Mouse (Mus musculus) liver, adult 2 months (tissue): Measurements from ENCODE around the gene Pde9a. TPM values are rescaled to one million over a fixed set of nuclear protein-coding genes. Genes with fewer than 3 reads are reported as not detected.

Experiments used
- DNase-seq: peaks from one replicate; pipeline ENCODE4 v3.0.0-alpha.2; 2011; ENCODE audit warnings: low read depth, low spot score; ENCODE audit errors: extremely low read depth
- H3K27ac ChIP-seq: fragments of 200-500 bp; replicated peaks from 2 replicates; pipeline ENCODE4 v1.5.1; 2012; ENCODE audit warnings: low read depth, mild to moderate bottlenecking, control low read depth, inconsistent platforms, low read length; ENCODE audit not compliant: insufficient read depth
- H3K27me3 ChIP-seq: fragments of 200-500 bp; 2 replicates; pipeline ENCODE4 v1.6.1; 2012; ENCODE audit warnings: mild to moderate bottlenecking, moderate library complexity, low read length, inconsistent platforms; ENCODE audit not compliant: control insufficient read depth, insufficient read depth
- H3K36me3 ChIP-seq: fragments of 200-500 bp; 2 replicates; pipeline ENCODE4 v1.6.1; 2012; ENCODE audit warnings: low read length, inconsistent platforms; ENCODE audit not compliant: control insufficient read depth, insufficient read depth
- H3K4me1 ChIP-seq: fragments of 200-500 bp; 2 replicates; pipeline ENCODE4 v1.6.1; 2011; ENCODE audit warnings: low read length; ENCODE audit not compliant: control insufficient read depth, insufficient read depth
- H3K4me3 ChIP-seq: fragments of 200-500 bp; 2 replicates; pipeline ENCODE4 v1.5.1; 2011; ENCODE audit warnings: low read depth, mild to moderate bottlenecking, control low read depth, low read length, moderate library complexity; ENCODE audit not compliant: insufficient read depth
- H3K79me2 ChIP-seq: fragments of 200-500 bp; 2 replicates; pipeline ENCODE4 v1.6.1; 2012; ENCODE audit warnings: inconsistent platforms, mild to moderate bottlenecking, low read length, moderate library complexity; ENCODE audit not compliant: control insufficient read depth, insufficient read depth
- H3K9ac ChIP-seq: fragments of 200-500 bp; 2 replicates; pipeline ENCODE4 v1.6.1; 2012; ENCODE audit warnings: low read depth, mild to moderate bottlenecking, control low read depth, inconsistent platforms, low read length
- CTCF ChIP-seq: fragments of 200-500 bp; IDR thresholded peaks from 2 replicates; pipeline ENCODE4 v1.5.1; 2011; ENCODE audit warnings: low read depth, low read length, control low read depth
- POLR2A ChIP-seq: fragments of 200-500 bp; IDR thresholded peaks from 2 replicates; pipeline ENCODE4 v1.6.1; 2011; ENCODE audit warnings: low read length, control low read depth; ENCODE audit not compliant: insufficient read depth; ENCODE audit errors: extremely low read depth
- WGBS: fragments of 180-500 bp; shearing (Covaris S2); methylation state at CpG from one replicate; pipeline ENCODE4 v1.1.7; 2018; 5-methylcytosine and 5-hydroxymethylcytosine counted together
- polyA plus RNA-seq: library from polyadenylated mRNA; depleted of rRNA; stranded (reverse); fragments of >200 nt; gene quantifications from 2 replicates; pipeline ENCODE4 v1.2.3, GENCODE M21; 2012
- total RNA-seq: library from RNA; depleted of rRNA; stranded (reverse); fragments of >200 nt; gene quantifications from 2 replicates; pipeline ENCODE4 v1.2.3, GENCODE M21; 2014

Gene Pde9a
- total and polyA plus RNA-seq, 2 experiments: 9.1 to 66.9 TPM

DNA sequence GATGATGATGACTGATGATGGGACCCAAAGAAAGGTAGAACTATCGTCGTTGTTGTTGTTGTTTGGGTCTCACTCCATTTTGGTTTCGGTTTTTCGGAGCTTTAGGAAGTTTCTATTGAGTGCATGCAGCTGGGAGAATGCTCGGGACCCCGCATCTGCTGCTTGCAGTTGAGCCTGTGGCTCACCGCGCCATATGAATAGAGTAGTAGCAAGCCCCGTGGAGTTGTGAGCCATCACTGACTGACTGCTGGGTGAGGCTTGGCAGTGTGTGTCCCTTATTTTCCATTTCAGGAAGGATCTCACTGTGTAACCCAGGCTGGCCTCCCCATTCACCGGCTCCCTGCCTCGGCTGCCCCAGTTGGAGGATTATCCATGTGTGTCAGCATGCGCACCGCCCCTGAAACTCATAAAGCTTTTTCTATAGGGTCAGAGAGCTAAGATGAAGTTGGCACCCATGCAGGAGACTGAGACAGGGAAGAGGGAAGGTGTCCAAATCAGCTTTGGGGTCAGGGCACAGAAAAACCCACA is 47.5 kb downstream of the Pde9a start:
- Histone ChIP-seq H3K27me3 (no peaks in the 10 kb centered on the region), H3K27ac (no peak overlapping the region), H3K79me2 (no peaks in the 10 kb centered on the region; the same call in 1 of the 2 replicates), H3K4me3 (no peak overlapping the region), H3K36me3 (no peaks in the 10 kb centered on the region), H3K9ac (no peak overlapping the region), H3K4me1 (no peaks in the 10 kb centered on the region)
- no peak for TF ChIP-seq CTCF
- TF ChIP-seq POLR2A: no peak
- WGBS: 79% methylated on average over 13 of the region's 13 CpGs
- DNase-seq: no peak

DNA sequence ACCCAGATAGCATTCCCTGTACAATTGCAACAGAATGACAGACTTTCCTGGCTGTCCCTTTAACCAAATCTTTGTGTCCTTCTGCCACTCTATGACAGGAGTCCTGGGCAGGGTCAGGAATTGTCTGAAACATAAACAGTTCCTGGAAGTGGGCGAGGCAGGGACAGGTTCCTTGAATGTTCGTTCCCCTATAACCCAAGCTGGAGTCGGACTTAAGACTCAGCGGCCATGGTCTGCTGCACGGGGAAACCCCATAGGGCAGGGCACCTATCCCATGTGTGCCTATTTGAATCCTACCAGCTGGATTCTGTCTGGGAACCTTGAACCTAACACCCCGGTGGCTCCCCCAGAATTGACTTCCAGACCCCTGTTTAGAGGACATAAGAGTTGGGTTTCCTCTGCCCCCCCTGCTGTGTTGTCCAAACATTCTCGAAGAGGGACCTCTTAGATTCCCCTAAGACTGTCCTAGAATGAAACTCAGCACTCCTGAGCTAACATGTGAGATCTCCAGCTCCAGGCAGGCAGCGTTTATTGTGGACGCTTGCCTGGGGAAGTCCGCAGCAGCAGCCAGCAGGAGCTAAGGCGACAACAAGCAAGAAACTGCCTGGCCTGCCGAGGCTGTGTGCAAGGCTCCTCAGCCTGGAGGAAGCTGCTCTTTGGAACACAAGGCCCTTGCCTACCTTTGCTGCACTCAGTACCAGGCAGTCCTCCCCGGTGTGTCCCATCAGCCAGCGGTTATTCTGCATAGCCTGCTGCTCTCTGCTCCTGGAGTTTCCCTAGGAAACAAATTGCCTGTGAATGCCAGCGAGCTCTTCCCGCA is 48.2 kb downstream of the Pde9a start:
- Histone ChIP-seq H3K27ac (no peak overlapping the region), H3K4me3 (no peak overlapping the region), H3K27me3 (no peaks in the 10 kb centered on the region), H3K9ac (no peak overlapping the region), H3K4me1 (no peaks in the 10 kb centered on the region), H3K36me3 (no peaks in the 10 kb centered on the region), H3K79me2 (no peaks in the 10 kb centered on the region; the same call in 1 of the 2 replicates)
- TF ChIP-seq POLR2A: no peak
- TF ChIP-seq CTCF: no peak
- DNase-seq: no peak
- WGBS: 60% methylated on average over 16 of the region's 16 CpGs

DNA sequence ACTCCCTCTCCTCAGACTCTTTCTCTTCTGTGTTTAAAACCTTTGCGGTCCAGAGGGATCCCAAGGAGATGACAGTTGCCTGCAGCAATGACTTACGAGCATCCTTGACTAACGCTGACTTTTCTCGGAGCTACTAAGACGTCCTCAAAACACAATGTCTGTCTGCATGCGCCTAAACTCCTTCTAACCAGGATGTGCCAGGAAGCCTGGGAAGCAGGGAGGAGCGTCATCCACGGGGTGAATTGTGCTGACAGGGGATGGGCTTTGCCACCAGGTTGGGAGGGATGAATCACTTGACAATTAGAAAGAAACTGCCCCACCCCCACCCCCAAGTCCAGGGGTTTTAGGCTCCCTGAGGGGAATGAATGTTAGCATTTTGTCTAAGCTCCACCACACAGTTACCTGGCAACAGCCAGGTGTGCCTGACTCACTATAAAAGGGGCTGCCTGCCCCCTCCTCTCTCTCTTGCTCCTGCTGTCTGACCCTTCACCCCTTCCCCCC is 48.9 kb downstream of the Pde9a start:
- no peak for TF ChIP-seq CTCF
- no peak for TF ChIP-seq POLR2A
- Histone ChIP-seq H3K4me1 (no peaks in the 10 kb centered on the region), H3K27me3 (no peaks in the 10 kb centered on the region), H3K79me2 (no peaks in the 10 kb centered on the region; the same call in 1 of the 2 replicates), H3K36me3 (no peaks in the 10 kb centered on the region), H3K9ac (no peak overlapping the region), H3K4me3 (no peak overlapping the region), H3K27ac (no peak overlapping the region)
- 69% methylated on average over 8 of the region's 8 CpGs for WGBS
- DNase-seq: no peak

DNA sequence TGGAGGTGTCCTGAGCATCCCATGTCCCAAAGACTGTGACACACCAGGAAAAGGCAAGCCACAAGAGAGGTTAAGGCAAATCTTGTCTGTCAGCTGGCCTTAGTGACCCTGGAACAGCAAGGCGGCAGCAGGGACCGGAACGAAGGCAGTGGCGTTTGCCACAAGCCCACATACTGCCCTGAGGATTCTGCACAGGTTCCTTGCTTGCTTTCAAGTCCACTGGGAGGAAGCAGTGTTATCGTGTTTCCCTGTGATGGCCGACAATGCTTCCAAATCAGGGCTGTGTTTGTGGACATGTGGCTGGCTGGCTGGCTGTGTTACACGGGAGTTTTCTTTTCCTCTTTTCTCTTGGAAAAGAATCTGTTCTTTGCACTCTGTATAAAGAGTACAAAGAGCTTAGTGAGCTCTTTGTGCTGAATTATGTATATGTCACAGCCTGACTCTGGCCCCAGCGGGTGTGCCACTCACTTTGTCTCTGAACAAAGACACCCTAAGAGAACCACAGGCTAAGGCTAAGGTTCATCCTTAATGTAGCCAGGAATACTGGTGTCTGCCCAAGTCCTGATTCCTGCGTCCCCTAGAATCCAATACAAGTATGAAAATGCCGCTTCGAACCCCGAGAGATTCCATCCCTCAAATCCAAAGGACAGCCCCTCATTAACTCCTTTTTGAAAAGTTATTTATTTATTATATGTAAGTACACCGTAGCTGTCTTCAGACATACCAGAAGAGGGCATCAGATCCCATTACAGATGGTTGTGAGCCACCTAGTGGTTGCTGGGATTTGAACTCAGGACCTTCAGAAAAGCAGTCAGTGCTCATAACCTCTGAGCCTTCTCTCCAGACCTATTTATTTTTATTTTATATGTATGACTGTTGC is 50.2 kb downstream of the Pde9a start:
- Histone ChIP-seq H3K4me1 (no peaks in the 10 kb centered on the region), H3K79me2 (no peaks in the 10 kb centered on the region; the same call in 1 of the 2 replicates), H3K4me3 (no peak overlapping the region), H3K36me3 (no peaks in the 10 kb centered on the region), H3K27ac (no peak overlapping the region), H3K27me3 (no peaks in the 10 kb centered on the region), H3K9ac (no peak overlapping the region)
- no peak for DNase-seq
- WGBS: 90% methylated on average over 13 of the region's 13 CpGs
- TF ChIP-seq CTCF (no peak), POLR2A (no peak)

DNA sequence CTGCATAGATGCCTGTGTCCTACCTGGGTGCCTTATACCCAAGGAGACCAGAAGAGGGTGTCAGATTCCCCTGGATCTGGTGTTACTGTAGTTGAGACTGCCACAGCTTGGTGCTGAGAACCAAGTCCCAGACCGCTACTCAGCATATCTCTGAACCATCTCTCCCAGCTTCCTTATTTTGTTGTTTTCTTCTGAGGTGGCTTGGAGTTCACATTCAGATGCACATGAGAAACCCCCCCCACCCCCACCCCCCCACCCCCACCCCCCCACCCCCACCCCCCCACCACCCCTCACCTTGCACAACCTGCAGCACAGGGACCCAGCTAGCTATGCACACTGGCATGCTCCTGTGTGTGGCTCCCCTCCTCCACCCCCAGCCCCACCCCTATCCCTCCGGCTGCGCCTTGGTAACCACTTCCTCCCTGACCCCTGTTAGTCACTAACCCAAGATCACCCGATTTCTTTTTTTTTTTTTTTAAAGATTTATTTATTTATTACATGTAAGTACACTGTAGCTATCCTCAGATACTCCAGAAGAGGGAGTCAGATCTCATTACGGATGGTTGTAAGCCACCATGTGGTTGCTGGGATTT is 50.9 kb downstream of the Pde9a start:
- H3K4me1 ChIP-seq: no peaks in the 10 kb centered on the region
- H3K79me2 ChIP-seq: no peaks in the 10 kb centered on the region; the same call in 1 of the 2 replicates
- H3K4me3 ChIP-seq: no peak overlapping the region
- H3K36me3 ChIP-seq: no peaks in the 10 kb centered on the region
- no peak for TF ChIP-seq CTCF
- DNase-seq: no peak
- no peak overlapping the region for H3K9ac ChIP-seq
- H3K27ac ChIP-seq: no peak overlapping the region
- H3K27me3 ChIP-seq: no peaks in the 10 kb centered on the region
- 74% methylated on average over 5 of the region's 5 CpGs for WGBS
